Mouse (Mus musculus): Measurements from ENCODE around the gene Dmrtc2. TPM values are rescaled to one million over a fixed set of nuclear protein-coding genes. Genes with fewer than 3 reads are reported as not detected.
"Not testable (repeated sequence)": the region's sequence is repeated elsewhere in the genome, so short reads cannot be mapped to it uniquely, and the experiment has no call there.

The Dmrtc2 gene
- total RNA-seq, 2 experiments from 2014 or later, result not detected

GRCm38 (mm10) chr7:24895749-24896148 lies 25.9 kb downstream of the Dmrtc2 start:
- DNase-seq (ENCODE audit: low spot score in 2 of 2); intact Hi-C loops (cut with DNase I): not testable (repeated sequence)

- no peak for DNase-seq (ENCODE audit: low spot score in 2 of 2)
- intact Hi-C loops (cut with DNase I), result no loop called here
Measured at GRCm38 (mm10) chr7:24896269-24896668, 26.4 kb downstream of the Dmrtc2 start.

GRCm38 (mm10) chr7:24897224-24897623 lies 27.4 kb downstream of the Dmrtc2 start, which contains the start of gene Cd79a:
Gene Cd79a (plus strand): TSS chr7:24897381.
- DNase-seq (ENCODE audit: low spot score in 2 of 2), result no peak
- intact Hi-C loops (cut with DNase I), result no loop called here

GRCm38 (mm10) chr7:24897959-24898358 lies 28.1 kb downstream of the Dmrtc2 start:
- DNase-seq (ENCODE audit: low spot score in 2 of 2), result no peak
- intact Hi-C loops (cut with DNase I), result no loop called here

GRCm38 (mm10) chr7:24901114-24901513 lies 31.3 kb downstream of the Dmrtc2 start:
- intact Hi-C loops (cut with DNase I), result no loop called here
- no peak for DNase-seq (ENCODE audit: low spot score in 2 of 2)

- intact Hi-C loops (cut with DNase I), result no loop called here
- no peak for DNase-seq (ENCODE audit: low spot score in 2 of 2)
Measured at GRCm38 (mm10) chr7:24901842-24902241, 32.0 kb downstream of the Dmrtc2 start.

- intact Hi-C loops (cut with DNase I), result no loop called here
- DNase-seq (ENCODE audit: low spot score in 2 of 2), result no peak
Measured at GRCm38 (mm10) chr7:24902264-24902629, 32.4 kb downstream of the Dmrtc2 start.

- DNase-seq (ENCODE audit: low spot score in 2 of 2), result peak; percentile 43 to 47
- intact Hi-C loops (cut with DNase I), result no loop called here
Measured at GRCm38 (mm10) chr7:24902630-24903443, 33.0 kb downstream of the Dmrtc2 start, which contains the start of gene Arhgef1. Gene Arhgef1 (plus strand): TSS chr7:24902912.

GRCm38 (mm10) chr7:24903444-24903825 lies 33.6 kb downstream of the Dmrtc2 start:
- intact Hi-C loops (cut with DNase I), result no loop called here
- no peak for DNase-seq (ENCODE audit: low spot score in 2 of 2)

GRCm38 (mm10) chr7:24904070-24904483 lies 34.2 kb downstream of the Dmrtc2 start:
- intact Hi-C loops (cut with DNase I), result no loop called here
- peak; percentile 95 to 97 for DNase-seq (ENCODE audit: low spot score in 2 of 2)

GRCm38 (mm10) chr7:24904936-24905335 lies 35.1 kb downstream of the Dmrtc2 start:
- DNase-seq (ENCODE audit: low spot score in 2 of 2), result peak; percentile 39 to 61
- intact Hi-C loops (cut with DNase I), result no loop called here

- intact Hi-C loops (cut with DNase I), result no loop called here
- DNase-seq (ENCODE audit: low spot score in 2 of 2), result no peak
Measured at GRCm38 (mm10) chr7:24906551-24906950, 36.7 kb downstream of the Dmrtc2 start.

GRCm38 (mm10) chr7:24907211-24907748 lies 37.4 kb downstream of the Dmrtc2 start:
- no peak for DNase-seq (ENCODE audit: low spot score in 2 of 2)
- intact Hi-C loops (cut with DNase I), result no loop called here

- no peak for DNase-seq (ENCODE audit: low spot score in 2 of 2)
- intact Hi-C loops (cut with DNase I), result no loop called here
Measured at GRCm38 (mm10) chr7:24912480-24912879, 42.6 kb downstream of the Dmrtc2 start.

GRCm38 (mm10) chr7:24918763-24919323 lies 49.0 kb downstream of the Dmrtc2 start:
- intact Hi-C loops (cut with DNase I), result no loop called here
- DNase-seq (ENCODE audit: low spot score in 2 of 2), result no peak

- no peak for DNase-seq (ENCODE audit: low spot score in 2 of 2)
- intact Hi-C loops (cut with DNase I), result no loop called here
Measured at GRCm38 (mm10) chr7:24919728-24920127, 49.9 kb downstream of the Dmrtc2 start.

Other genes with a start within 250 kb of the Dmrtc2 start
- 1 to 10 TPM in 1 of 2 experiments, under 1 TPM in 1; 0.32 to 1.3 TPM for gene Lypd3, start 233.5 kb upstream of the Dmrtc2 start, total RNA-seq (2021)
- gene Tex101, start 193.4 kb upstream of the Dmrtc2 start, total RNA-seq (2021), result not detected
- not detected for gene BC049730, start 160.8 kb upstream of the Dmrtc2 start, total RNA-seq (2021)
- not detected for gene Gm4763, start 143.1 kb upstream of the Dmrtc2 start, total RNA-seq (2021)
- gene Cd177, start 109.7 kb upstream of the Dmrtc2 start, total RNA-seq (2021), result not detected
- not detected for gene Ceacam10, start 92.9 kb upstream of the Dmrtc2 start, total RNA-seq (2021)
- gene Gm9844, start 7.8 kb upstream of the Dmrtc2 start, total RNA-seq (2021), result 1 to 10 TPM in 1 of 2 experiments, not detected in 1; 1.9 TPM
- not detected for gene Lypd4, start 116 bp upstream of the Dmrtc2 start, total RNA-seq (2021)
- 100 to 1,000 TPM; 456 to 499 TPM for gene Rps19, start 14.3 kb downstream of the Dmrtc2 start, total RNA-seq (2021)
- under 1 TPM; 0.49 to 0.54 TPM for gene Cd79a, start 27.3 kb downstream of the Dmrtc2 start, total RNA-seq (2021)
- gene Arhgef1, start 32.9 kb downstream of the Dmrtc2 start, total RNA-seq (2021), result 10 to 100 TPM; 58.2 to 98.5 TPM
- not detected for gene Gm4881, start 74.4 kb downstream of the Dmrtc2 start, total RNA-seq (2021)
- 100 to 1,000 TPM; 276 to 329 TPM for gene Rabac1, start 102.7 kb downstream of the Dmrtc2 start, total RNA-seq (2021)
- gene Atp1a3, start 135.9 kb downstream of the Dmrtc2 start, total RNA-seq (2021), result 1,000 to 10,000 TPM; 2,106 to 2,179 TPM
- gene Grik5, start 202.3 kb downstream of the Dmrtc2 start, total RNA-seq (2021), result 100 to 1,000 TPM; 225 to 248 TPM
- 10 to 100 TPM; 34.9 to 40.4 TPM for gene Zfp574, start 202.5 kb downstream of the Dmrtc2 start, total RNA-seq (2021)

Data from left cerebral cortex, postnatal 36 days (tissue).